Mouse (Mus musculus) brown adipose tissue, adult 24 weeks (tissue): ENCODE data around the gene Dennd2a. TPM values are rescaled to one million over a fixed set of nuclear protein-coding genes. Genes with fewer than 3 reads are reported as not detected.
A peak's percentile ranks its signal among the peaks of the same experiment; 100 is the strongest.

Experiments
- H3K27ac ChIP-seq: fragments of 200-500 bp; replicated peaks from 2 replicates; pipeline ENCODE4 v1.5.1; 2012; ENCODE audit warnings: low read depth, mild to moderate bottlenecking, low read length
- H3K4me1 ChIP-seq: fragments of 200-500 bp; 2 replicates; pipeline ENCODE4 v1.6.1; 2012; ENCODE audit warnings: low read length, mixed read lengths; ENCODE audit not compliant: control insufficient read depth, insufficient read depth, insufficient read length
- H3K4me3 ChIP-seq: fragments of 200-500 bp; 2 replicates; pipeline ENCODE4 v1.5.1; 2012; ENCODE audit warnings: low read depth, mild to moderate bottlenecking, low read length, moderate library complexity; ENCODE audit not compliant: insufficient read depth
- polyA plus RNA-seq: library from polyadenylated mRNA; stranded (reverse); fragments of >200 nt; gene quantifications from 2 replicates; pipeline ENCODE4 v1.2.4, GENCODE M21; 2012; ENCODE audit not compliant: missing spikeins, insufficient read depth, insufficient read length

The Dennd2a gene
- polyA plus RNA-seq, result 1.7 and 2.8 TPM in 2 replicates

DNA sequence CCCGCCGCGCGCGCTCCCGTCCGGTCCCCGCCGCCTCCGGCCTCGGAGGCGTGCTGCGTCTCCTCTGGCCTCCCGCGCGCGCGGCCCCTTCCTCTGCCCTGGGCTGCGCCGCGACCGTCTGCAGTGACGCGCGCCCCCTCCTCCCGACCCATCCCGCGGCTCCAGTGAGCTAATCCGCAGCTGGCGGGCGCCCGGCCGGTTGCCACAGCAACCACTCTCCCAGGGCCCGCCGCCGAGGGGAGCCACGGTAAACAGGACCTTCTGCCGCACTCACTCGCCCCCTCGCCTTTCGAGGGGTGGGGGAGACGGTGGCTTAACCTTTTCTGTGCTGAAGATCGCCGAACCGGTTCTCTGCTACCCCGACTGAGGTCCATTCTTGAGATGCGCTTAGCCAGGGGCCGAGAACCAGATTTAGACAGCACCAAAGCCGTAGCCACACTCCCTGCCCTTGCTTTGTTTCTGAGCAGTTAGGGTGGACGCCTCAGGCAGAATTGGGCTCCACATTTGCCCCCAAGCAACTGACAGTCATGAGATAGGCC is at the start of gene Dennd2a:
Gene Dennd2a (minus strand): TSS at position 145 of the 539 bp plus-strand sequence.
- Histone ChIP-seq H3K4me1 (no peaks in the 10 kb centered on the region), H3K27ac (peak within 1 kb of the TSS; percentile 63), H3K4me3 (peak within 1 kb of the TSS; percentile 63)

DNA sequence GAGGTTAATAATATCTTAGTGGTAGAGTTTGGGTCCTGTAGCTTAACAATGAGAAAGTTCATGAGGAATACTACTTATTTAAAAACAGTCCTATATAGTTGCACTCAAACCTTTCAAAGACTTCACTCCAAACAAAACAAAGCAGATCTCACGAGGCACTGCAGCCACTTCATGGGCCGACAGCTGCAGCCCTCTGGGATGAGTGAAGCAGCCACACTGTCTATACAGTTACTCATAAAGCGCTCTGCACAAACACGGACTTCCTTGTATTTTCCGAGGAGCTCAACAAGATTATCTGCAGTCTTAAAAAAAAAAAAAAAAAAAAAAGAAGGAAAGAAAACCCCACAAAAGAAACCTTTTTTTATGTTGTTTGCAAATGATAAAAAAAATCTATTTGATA is 49.7 kb upstream of the Dennd2a start:
- Histone ChIP-seq H3K4me1 (no peaks in the 10 kb centered on the region), H3K27ac (no peak overlapping the region), H3K4me3 (no peak overlapping the region)

DNA sequence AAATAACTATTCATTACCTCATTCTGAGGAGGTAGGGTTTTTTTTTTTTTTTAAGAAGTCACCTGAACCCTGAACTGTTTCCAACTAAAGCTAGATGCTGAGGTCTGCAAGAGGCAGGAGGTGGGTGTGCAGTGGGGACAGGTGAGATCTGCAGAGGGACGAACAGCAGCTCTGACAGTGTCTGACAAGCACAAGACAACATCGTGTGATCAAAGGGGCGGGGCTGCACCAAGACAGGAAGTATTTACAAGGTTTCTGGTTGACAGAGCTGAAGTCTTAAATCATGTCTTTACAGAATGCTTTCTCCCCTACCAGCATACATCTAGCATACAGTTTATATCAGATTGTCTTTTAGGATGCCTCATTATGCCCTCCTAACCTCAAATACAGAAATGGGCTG is 49.2 kb upstream of the Dennd2a start:
- no peak overlapping the region for H3K4me3 ChIP-seq
- no peaks in the 10 kb centered on the region for H3K4me1 ChIP-seq
- no peak overlapping the region for H3K27ac ChIP-seq

DNA sequence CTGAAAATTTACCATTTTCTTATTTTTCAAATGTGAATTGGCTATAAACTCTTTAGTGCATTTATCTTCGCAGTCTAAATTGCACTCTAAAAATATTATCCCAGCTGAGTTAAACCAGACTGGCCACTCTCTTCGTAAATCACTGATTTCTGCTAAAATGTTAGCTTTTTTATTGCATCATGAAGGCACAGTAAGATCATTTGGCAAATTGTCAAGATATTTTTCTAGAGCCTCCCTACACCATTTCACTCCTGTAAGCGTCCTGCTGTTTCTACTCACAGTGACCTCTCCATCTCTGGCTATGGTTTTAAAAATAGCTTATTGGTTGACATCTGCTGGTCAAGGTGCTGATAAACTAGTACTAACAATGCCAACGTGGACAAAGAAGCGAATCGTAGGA is 48.4 kb upstream of the Dennd2a start:
- Histone ChIP-seq H3K4me3 (no peak overlapping the region), H3K4me1 (no peaks in the 10 kb centered on the region), H3K27ac (no peak overlapping the region)

DNA sequence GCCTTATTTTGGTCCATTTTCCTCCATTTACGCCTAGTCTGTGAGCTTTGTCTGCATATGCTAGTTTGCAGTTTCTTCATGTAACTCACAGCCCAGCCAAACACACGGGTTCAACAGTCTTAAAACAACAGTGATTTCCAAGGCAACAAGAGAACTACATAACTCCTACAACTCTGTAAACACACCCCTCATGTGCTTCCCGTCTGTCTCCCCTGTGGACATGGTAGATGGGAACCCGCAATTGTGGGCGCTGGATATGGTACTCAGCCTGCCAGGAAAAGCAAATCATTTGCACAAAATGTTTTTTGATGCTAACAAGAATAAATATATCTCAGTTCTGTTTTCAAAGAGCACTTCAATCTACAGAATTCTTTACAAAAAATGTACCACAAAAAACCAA is 46.9 kb upstream of the Dennd2a start:
- H3K27ac ChIP-seq, result no peak overlapping the region

DNA sequence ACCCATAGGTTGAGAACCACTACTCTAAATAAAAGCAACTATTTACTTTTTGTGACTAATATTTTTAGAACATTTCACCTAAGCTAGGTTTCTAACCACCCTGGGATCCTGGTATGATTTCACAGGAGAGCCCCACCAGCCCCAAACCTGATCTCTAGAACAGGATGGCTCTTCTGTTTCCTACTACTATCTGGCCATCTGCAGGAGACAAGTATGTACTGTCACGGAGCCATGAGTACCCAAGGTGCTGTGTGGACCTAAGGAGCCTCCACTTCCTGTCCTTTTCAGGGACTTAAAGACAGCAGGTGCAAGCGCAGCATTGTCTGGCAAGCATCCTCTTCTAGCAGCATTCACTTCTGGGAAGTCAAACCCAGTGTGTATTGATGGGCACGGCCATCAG is 44.2 kb upstream of the Dennd2a start:
- Histone ChIP-seq H3K4me1 (no peaks in the 10 kb centered on the region), H3K27ac (no peak overlapping the region), H3K4me3 (no peak overlapping the region)

More for the DNA sequence above, 46.9 kb upstream of the Dennd2a start:
- no peak overlapping the region for H3K4me3 ChIP-seq
- H3K4me1 ChIP-seq, result no peaks in the 10 kb centered on the region

DNA sequence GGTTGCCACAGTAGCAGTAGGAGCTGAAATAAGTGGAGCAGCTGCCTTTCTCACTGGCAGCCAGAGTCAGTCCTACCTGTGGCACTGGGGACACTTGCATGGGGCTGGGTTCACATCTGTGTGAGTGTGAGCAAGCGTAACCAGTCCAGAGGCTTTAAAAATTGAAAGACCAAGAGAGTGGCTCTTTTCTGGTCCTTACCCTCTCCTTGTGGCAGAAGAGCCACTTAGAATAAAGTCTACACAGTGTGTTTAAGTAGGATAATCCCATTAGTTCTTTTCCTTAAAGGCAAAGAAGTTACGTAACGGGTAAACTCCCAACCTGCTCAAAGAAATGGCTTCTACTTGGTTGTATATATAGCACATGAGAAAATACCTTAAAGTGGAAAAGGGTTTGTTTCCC is 43.2 kb upstream of the Dennd2a start:
- H3K4me1 ChIP-seq, result no peaks in the 10 kb centered on the region
- no peak overlapping the region for H3K4me3 ChIP-seq
- no peak overlapping the region for H3K27ac ChIP-seq

DNA sequence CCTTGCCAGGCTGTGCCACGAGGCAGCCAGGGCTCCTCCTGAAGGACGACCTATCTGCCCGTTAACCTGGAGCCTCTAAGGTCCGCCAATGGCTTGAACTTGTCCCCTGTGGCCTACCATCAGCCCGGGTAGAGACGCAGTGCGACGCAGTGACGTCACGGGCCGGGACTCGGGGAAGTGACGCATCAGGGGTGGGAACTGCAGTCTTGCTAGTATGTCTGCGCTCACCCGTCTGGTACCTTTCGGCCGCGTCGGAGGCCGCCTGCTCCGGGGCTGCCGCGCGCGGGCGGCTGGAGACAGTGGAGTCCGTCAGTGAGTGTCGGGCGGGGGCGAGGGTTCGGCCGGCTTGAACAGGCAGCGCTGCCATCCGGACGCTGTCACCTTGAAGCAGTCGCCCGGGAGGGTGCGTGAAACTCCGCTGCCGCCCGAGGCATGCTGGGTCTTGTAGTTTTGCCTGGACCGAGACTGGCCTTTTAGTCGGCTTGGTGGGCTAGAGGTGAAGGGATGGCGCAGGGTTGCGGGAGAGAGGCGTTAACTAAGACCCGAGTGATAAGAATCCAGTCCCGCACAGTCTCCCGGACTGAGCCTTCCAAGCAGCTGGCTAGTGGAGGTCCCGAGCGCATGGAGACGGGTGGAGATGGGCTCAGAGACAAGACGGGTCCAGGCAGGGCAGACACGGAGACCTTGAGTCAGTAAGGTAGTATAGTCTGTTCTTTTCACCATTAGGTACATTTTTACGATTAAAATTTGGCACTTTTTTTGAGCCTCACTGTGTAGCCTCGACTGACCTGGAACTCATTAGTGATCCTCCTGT is 34.9 kb upstream of the Dennd2a start, which contains the start of gene Ndufb2:
Gene Ndufb2 (plus strand): TSS at position 174 of the 814 bp plus-strand sequence.
- peak within 1 kb of the TSS; percentile 89 for H3K4me3 ChIP-seq
- peak within 1 kb of the TSS; percentile 98 for H3K27ac ChIP-seq
- peaks cover 7% of the 10 kb centered on the region for H3K4me1 ChIP-seq

DNA sequence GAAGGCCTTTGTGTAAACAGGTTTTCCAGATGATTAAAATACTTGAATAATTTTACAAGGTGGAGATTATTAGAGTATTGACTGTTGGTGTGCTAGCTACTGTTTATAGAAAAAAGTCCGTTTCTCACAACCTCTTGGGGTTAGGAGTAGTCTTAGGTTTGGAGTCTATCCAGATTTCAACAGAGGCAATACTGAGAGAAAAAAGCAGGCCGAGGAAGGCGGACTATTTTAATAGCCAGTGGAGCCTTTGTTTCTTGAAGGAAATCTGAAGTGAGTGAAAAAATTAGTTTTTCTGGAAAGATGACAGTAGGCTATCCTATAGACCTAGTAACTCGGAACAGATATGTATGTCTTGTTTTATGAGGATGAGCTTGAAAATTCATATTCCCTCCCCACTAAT is 33.8 kb upstream of the Dennd2a start:
- Histone ChIP-seq H3K4me1 (peaks cover 7% of the 10 kb centered on the region), H3K27ac (peak overlapping the region; percentile 81), H3K4me3 (peak overlapping the region; percentile 89)

DNA sequence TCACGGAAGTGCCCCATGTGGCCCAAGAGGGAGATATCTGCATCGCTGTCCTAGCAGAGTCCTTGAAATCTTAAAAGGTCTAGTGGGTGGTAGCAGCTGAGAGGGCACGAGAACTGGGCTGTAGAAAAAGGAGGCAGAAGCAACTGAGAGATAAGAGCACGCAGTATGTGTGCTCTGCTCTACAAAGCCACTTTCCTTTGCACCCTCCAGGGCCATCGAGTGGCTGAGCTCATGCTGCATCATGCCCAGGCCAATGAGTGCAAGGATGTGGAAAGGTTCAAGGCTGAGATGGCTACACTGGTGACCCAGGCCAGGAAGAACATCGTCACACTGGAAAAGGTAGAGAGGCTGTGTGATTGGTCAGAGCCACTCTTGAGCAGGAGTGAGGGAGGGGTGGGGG is 27.9 kb upstream of the Dennd2a start, which contains the start of gene Gm42420:
Gene Gm42420 (plus strand): TSS at position 237 of the 400 bp plus-strand sequence.
- no peak within 1 kb of the TSS for H3K27ac ChIP-seq
- no peaks in the 10 kb centered on the region for H3K4me1 ChIP-seq

DNA sequence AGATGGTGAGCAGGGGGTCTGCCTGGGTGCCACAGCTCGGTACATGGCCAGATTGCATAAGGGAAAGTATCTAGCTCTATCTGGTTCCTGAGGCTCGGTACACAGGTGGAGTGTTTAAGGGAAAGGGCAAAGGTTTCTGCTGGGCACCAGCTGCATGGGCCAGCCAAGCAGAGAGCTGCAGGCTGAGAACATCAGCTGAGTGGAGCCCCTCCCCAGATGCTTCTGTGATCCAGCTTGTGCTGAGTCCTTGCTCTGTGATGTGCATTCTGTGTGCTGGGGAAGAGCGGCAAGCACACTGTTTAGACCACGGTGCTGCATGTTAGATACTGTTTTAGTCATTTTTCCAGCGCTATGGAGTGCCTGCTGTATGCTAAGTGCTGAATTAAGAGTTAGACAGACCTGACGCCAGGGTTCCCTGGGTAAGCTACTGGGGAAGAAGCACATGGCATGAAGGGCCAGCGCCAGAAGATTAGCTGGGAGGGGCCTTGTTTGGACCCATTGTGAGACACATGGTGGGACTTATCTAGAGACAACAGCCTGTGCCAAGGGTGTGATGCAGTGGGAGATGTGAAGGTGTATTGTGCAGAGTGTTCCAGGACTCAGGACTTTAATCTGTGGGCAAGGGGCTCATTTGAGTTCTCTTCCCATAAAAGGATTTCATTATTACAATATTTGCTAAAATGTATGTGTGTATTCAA is 23.6 kb upstream of the Dennd2a start:
- no peaks in the 10 kb centered on the region for H3K4me1 ChIP-seq
- H3K27ac ChIP-seq, result no peak overlapping the region
- H3K4me3 ChIP-seq, result no peak overlapping the region

More for the DNA sequence above, 27.9 kb upstream of the Dennd2a start, which contains the start of gene Gm42420:
- no peak within 1 kb of the TSS for H3K4me3 ChIP-seq

DNA sequence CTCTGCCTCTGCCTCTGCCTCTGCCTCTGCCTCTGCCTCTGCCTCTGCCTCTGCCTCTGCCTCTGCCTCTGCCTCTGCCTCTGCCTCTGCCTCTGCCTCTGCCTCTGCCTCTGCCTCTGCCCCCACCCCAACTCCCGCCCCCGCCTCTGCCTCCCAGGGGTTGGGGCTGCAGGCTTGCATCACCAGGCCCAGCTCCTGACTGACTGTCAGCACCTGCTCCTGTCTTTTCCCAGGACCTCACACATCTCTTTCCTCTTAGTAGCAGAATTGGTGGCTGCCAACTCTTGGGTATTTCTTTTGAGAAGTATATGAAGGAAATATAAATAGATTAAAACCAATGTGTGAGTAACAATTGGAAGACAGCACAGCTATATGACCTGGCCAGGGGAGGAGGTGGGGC is 22.9 kb upstream of the Dennd2a start:
- H3K27ac ChIP-seq, result no peak overlapping the region
- H3K4me3 ChIP-seq, result no peak overlapping the region
- H3K4me1 ChIP-seq, result no peaks in the 10 kb centered on the region

DNA sequence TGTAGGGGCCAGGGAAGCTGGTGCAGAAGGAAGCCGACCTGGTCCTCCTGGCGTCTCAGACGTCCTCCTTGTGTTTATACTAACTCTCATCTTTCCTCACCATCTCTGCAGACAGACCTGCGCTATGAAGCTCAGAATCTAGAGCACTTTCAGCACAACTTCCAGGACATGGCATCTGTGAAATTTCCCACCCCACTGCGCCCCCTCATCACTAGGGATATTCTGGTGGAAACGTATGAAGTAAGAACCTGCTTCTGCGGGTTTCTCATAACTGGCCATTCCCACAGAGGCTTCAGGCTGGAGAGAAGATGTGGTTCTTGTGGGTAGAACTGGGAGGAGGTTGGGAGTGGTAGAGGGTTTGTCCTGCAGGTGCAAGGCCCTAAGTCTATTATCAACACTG is 21.9 kb upstream of the Dennd2a start:
- no peak overlapping the region for H3K4me3 ChIP-seq
- H3K27ac ChIP-seq, result no peak overlapping the region

DNA sequence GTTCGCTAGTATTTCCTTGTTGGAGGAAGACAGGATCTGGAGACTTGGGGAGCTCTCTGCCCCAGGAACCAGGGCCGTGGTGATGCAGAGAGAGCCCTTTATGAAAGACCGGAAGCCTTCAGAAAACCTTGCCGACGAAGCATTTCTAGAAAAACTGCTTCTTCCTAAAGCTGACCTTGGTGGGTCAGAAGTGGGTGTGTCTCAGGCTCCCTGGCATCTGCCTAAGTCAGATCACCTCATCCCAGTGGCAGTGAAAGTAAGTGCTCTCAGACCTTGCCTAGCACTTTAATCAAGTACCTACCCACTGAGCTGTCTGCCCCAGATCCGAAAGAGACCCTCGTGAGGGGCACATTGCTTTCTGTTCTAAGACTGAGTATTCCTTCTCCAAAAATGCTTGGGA is 17.3 kb upstream of the Dennd2a start:
- Histone ChIP-seq H3K4me3 (peak overlapping the region; percentile 95), H3K27ac (peak overlapping the region; percentile 54), H3K4me1 (peaks cover 5% of the 10 kb centered on the region; the same call in 1 of the 2 replicates)

More for the DNA sequence above, 21.9 kb upstream of the Dennd2a start:
- no peaks in the 10 kb centered on the region for H3K4me1 ChIP-seq

DNA sequence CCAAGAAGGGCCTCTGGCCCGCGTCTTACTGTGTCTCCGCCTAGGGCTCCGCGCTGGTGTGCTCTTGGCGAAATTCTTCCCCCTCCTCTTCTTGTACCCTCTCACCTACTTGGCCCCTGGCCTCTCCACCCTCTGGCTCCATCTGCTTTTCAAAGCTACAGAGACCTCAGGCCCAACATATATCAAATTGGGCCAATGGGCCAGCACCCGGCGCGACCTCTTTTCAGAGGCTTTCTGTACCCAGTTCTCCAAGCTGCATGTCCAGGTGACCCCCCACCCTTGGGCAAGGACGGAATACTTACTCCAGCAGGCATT is 16.8 kb upstream of the Dennd2a start:
- H3K4me3 ChIP-seq, result peak overlapping the region; percentile 95
- peak overlapping the region; percentile 85 for H3K27ac ChIP-seq
- H3K4me1 ChIP-seq, result peaks cover 5% of the 10 kb centered on the region; the same call in 1 of the 2 replicates
